ENCODE assay signal across 15 mouse cellular contexts in genomic region chr10:41962725-41963124, GRCm38 (mm10). TPM values are rescaled to one million over a fixed set of nuclear protein-coding genes. Genes with fewer than 3 reads are reported as not detected.
A peak's percentile ranks its signal among the peaks of the same experiment; 100 is the strongest.
DNase-seq lines count a peak whose midpoint lies in the region; ATAC-seq and TF ChIP-seq lines count a peak whose summit lies in the region.
"Had no signal": no experiment of that assay in that cellular context is flagged by ENCODE, and none has a peak within 500 bp of the region (broad histone marks: within the 10 kb centered on the region; RNA-seq: fewer than 3 reads in every experiment).

No protein-coding gene starts in this region.

- WGBS in hindbrain, embryonic 10.5 days: 68% methylated on average over 4 of the region's 4 CpGs
- WGBS in hindbrain, embryonic 13.5 days: 35% methylated on average over 4 of the region's 4 CpGs

- no peak for ATAC-seq in hindbrain, embryonic 13.5 days (ENCODE audit: low FRiP score)
- peak; percentile 23; the same call in 1 of the 2 replicates for ATAC-seq in megakaryocyte progenitor cell, adult 5-6 weeks (replicated peaks; ENCODE audit: poor library complexity)
- ATAC-seq: intestine, embryonic 16.5 days had no signal

- peak overlapping the region; percentile 35; the same call in 1 of the 2 replicates for H3K27ac ChIP-seq in hindbrain, embryonic 10.5 days
- H3K27ac ChIP-seq in hindbrain, embryonic 13.5 days: no peak overlapping the region
- H3K27ac ChIP-seq in CH12.LX (ENCODE audit: insufficient read depth, low read depth): no peak overlapping the region
- H3K27ac ChIP-seq: embryonic facial prominence, embryonic 10.5 days; macrophage; stomach, embryonic 15.5 days had no signal

- TF ChIP-seq RAD21 in CH12.LX (IDR thresholded peaks at IDR 0.05; ENCODE audit: low read depth, low read length): peak; percentile 27

- in situ Hi-C loops in CH12.LX (cut with MboI; ENCODE audit: low pct_ligation_motif_present, low pct_unique_long_range_greater_than_20kb, low sequenced_read_pairs): loop anchor here (25.0 kb wide), 1 partner anchor 450 kb away; the partner anchor contains the start of gene Cd164

- peak in 1 of 2 experiments; percentile 20; a peak in 1 of 4 replicates for TF ChIP-seq CTCF in CH12.LX (conservative IDR thresholded peaks at IDR 0.05 in 1 of 2, IDR thresholded peaks at IDR 0.05 in 1 of 2; ENCODE audit: low read depth in 2 of 2, low read length in 2 of 2)

- no peak for TF ChIP-seq POLR2A in CH12.LX (IDR thresholded peaks at IDR 0.05; ENCODE audit: low read depth, low read length)

- H3K36me3 ChIP-seq in hindbrain, embryonic 10.5 days: no peaks in the 10 kb centered on the region
- H3K36me3 ChIP-seq in hindbrain, embryonic 13.5 days: no peaks in the 10 kb centered on the region
- H3K36me3 ChIP-seq in CH12.LX (replicated peaks in 1 of 2; ENCODE audit: control insufficient read depth in 1 of 2, insufficient read depth in 1 of 2, low read length in 1 of 2): peaks cover 0 to 5% of the 10 kb centered on the region in 2 experiments
- H3K36me3 ChIP-seq: embryonic facial prominence, embryonic 10.5 days; stomach, embryonic 15.5 days had no signal

- H3K4me2 ChIP-seq in hindbrain, embryonic 13.5 days: no peak overlapping the region
- no peak overlapping the region for H3K4me2 ChIP-seq in CH12.LX (ENCODE audit: insufficient read depth, low read depth, poor library complexity, severe bottlenecking)
- H3K4me2 ChIP-seq: stomach, embryonic 15.5 days had no signal

- peak; percentile 73 for TF ChIP-seq EP300 in CH12.LX (IDR thresholded peaks at IDR 0.05; ENCODE audit: low read length)

- dilution Hi-C loops in CH12.LX (cut with MboI; ENCODE audit: extremely low pct_ligation_motif_present, extremely low pct_unique_long_range_greater_than_20kb, low sequenced_read_pairs): no loop called here

- no peaks in the 10 kb centered on the region for H3K79me2 ChIP-seq in CH12.LX (replicated peaks; ENCODE audit: control insufficient read depth, extremely low read depth, insufficient read depth, poor library complexity, severe bottlenecking)

- H3K4me3 ChIP-seq in hindbrain, embryonic 10.5 days: no peak overlapping the region
- H3K4me3 ChIP-seq in hindbrain, embryonic 13.5 days: no peak overlapping the region
- no peak overlapping the region for H3K4me3 ChIP-seq in CH12.LX (replicated peaks in 1 of 3; ENCODE audit: low read depth in 2 of 3, low read length in 2 of 3, poor library complexity in 1 of 3)
- H3K4me3 ChIP-seq: embryonic facial prominence, embryonic 10.5 days; erythroblast, embryonic 14.5 days; stomach, embryonic 15.5 days had no signal

- peak; percentile 14 for DNase-seq in hindbrain, embryonic 10.5 days (ENCODE audit: low spot score)
- DNase-seq in CH12.LX (ENCODE audit: extremely low read depth): peak; percentile 94
- peak; percentile 44 to 51 for DNase-seq in spleen, adult 18-20 months
- no peak for DNase-seq in MN1 (ENCODE audit: low spot score)
- no peak for DNase-seq in ovary, postnatal 10 days (ENCODE audit: low spot score)
- DNase-seq: adrenal gland, postnatal 14 days; cerebellum, adult 9-10 months; heart, postnatal 14 days had no signal

- no peaks in the 10 kb centered on the region for H3K27me3 ChIP-seq in hindbrain, embryonic 10.5 days (ENCODE audit: insufficient read depth, poor library complexity, severe bottlenecking)
- H3K27me3 ChIP-seq in hindbrain, embryonic 13.5 days: no peaks in the 10 kb centered on the region
- no peaks in the 10 kb centered on the region for H3K27me3 ChIP-seq in CH12.LX (replicated peaks)
- H3K27me3 ChIP-seq: stomach, embryonic 15.5 days had no signal

- 0 out of 2 replicates have a peak, but pooled peaks cover 4% of the 10 kb centered on the region for H3K9me3 ChIP-seq in hindbrain, embryonic 10.5 days
- no peaks in the 10 kb centered on the region for H3K9me3 ChIP-seq in hindbrain, embryonic 13.5 days
- peaks cover 5% of the 10 kb centered on the region for H3K9me3 ChIP-seq in CH12.LX (replicated peaks; ENCODE audit: low read length)
- H3K9me3 ChIP-seq: embryonic facial prominence, embryonic 10.5 days; stomach, embryonic 15.5 days had no signal

- no peak overlapping the region for H3K9ac ChIP-seq in hindbrain, embryonic 13.5 days
- no peak overlapping the region for H3K9ac ChIP-seq in CH12.LX (ENCODE audit: insufficient read depth, low read depth)
- H3K9ac ChIP-seq: stomach, embryonic 15.5 days had no signal

- H3K4me1 ChIP-seq in hindbrain, embryonic 10.5 days (replicated peaks): peaks cover 8% of the 10 kb centered on the region; the same call in 1 of the 2 replicates
- H3K4me1 ChIP-seq in hindbrain, embryonic 13.5 days (replicated peaks): no peaks in the 10 kb centered on the region; the same call in 1 of the 2 replicates
- peaks cover 4 to 24% of the 10 kb centered on the region in 2 experiments for H3K4me1 ChIP-seq in CH12.LX (ENCODE audit: control insufficient read depth in 1 of 2, insufficient read depth in 2 of 2)
- H3K4me1 ChIP-seq: stomach, embryonic 15.5 days had no signal

TF ChIP-seq in CH12.LX, 34 proteins besides CTCF, POLR2A, EP300 and RAD21:
- TF ChIP-seq UBTF (IDR thresholded peaks at IDR 0.05; ENCODE audit: low read depth, low read length) (no peak), RCOR1 (conservative IDR thresholded peaks at IDR 0.05; ENCODE audit: low read depth, low read length) (no peak), NELFE (IDR thresholded peaks at IDR 0.05; ENCODE audit: low read depth, low read length) (no peak), MAZ (IDR thresholded peaks at IDR 0.05; ENCODE audit: low read depth, low read length) (0 out of 2 replicates have a peak, but pooled peaks have one; percentile 30), SIN3A (IDR thresholded peaks at IDR 0.05; ENCODE audit: low read length) (no peak), MAFK (IDR thresholded peaks at IDR 0.05; ENCODE audit: insufficient replicate concordance, low read length) (no peak), MEF2A (IDR thresholded peaks at IDR 0.05; ENCODE audit: borderline replicate concordance, low read depth, low read length) (no peak; the same call in 1 of the 2 replicates), ZMIZ1 (IDR thresholded peaks at IDR 0.05; ENCODE audit: low read depth, low read length) (no peak), IRF4 (IDR thresholded peaks at IDR 0.05; ENCODE audit: low read depth, low read length) (peak; percentile 50; the same call in 1 of the 2 replicates), E2F4 (IDR thresholded peaks at IDR 0.05; ENCODE audit: insufficient replicate concordance, low read depth, low read length) (no peak), CHD1 (IDR thresholded peaks at IDR 0.05; ENCODE audit: low read depth, low read length) (no peak), MXI1 (IDR thresholded peaks at IDR 0.05; ENCODE audit: low read depth, low read length) (peak; percentile 65; the same call in 1 of the 2 replicates), ZNF384 (IDR thresholded peaks at IDR 0.05; ENCODE audit: low read depth, low read length) (no peak), ZKSCAN1 (IDR thresholded peaks at IDR 0.05; ENCODE audit: borderline replicate concordance, low read depth, low read length) (no peak), BHLHE40 (IDR thresholded peaks at IDR 0.05; ENCODE audit: low read depth, low read length) (no peak), CHD2 (IDR thresholded peaks at IDR 0.05; ENCODE audit: low read length) (no peak), PAX5 (IDR thresholded peaks at IDR 0.05; ENCODE audit: low read length) (no peak), USF2 (conservative IDR thresholded peaks at IDR 0.05; ENCODE audit: low read depth, low read length) (no peak), ZC3H11A (IDR thresholded peaks at IDR 0.05; ENCODE audit: low read depth, low read length) (no peak), JUN (IDR thresholded peaks at IDR 0.05; ENCODE audit: insufficient read depth, low read depth, low read length) (no peak; the same call in 1 of the 2 replicates), JUND (conservative IDR thresholded peaks at IDR 0.05; ENCODE audit: low read depth, low read length) (no peak), TBP (conservative IDR thresholded peaks at IDR 0.05; ENCODE audit: low read depth, low read length) (no peak), ETS1 (conservative IDR thresholded peaks at IDR 0.05; ENCODE audit: low read depth, low read length) (peak; percentile 73), POLR2AphosphoS2 (IDR thresholded peaks at IDR 0.05; ENCODE audit: low read depth, low read length) (no peak), TCF12 (IDR thresholded peaks at IDR 0.05; ENCODE audit: low read depth, low read length) (no peak), HCFC1 (IDR thresholded peaks at IDR 0.05; ENCODE audit: low read depth, low read length) (no peak), MYC (IDR thresholded peaks at IDR 0.05; ENCODE audit: low read depth, low read length) (peak; percentile 94), ELF1 (IDR thresholded peaks at IDR 0.05; ENCODE audit: low read depth, low read length) (no peak), GABPA (IDR thresholded peaks at IDR 0.05; ENCODE audit: insufficient replicate concordance, low read depth, low read length) (no peak), NRF1 (IDR thresholded peaks at IDR 0.05; ENCODE audit: low read depth, low read length) (no peak), USF1 (IDR thresholded peaks at IDR 0.05; ENCODE audit: low read depth, low read length) (no peak), KAT2A (IDR thresholded peaks at IDR 0.05; ENCODE audit: insufficient replicate concordance, low read length) (no peak), SMC3 (IDR thresholded peaks at IDR 0.05; ENCODE audit: low read depth, low read length) (no peak), MAX (IDR thresholded peaks at IDR 0.05; ENCODE audit: low read length) (peak; percentile 82)

RNA-seq across cellular contexts. Expression of gene Armc2, which starts 55.5 kb away (rescaled TPM):
- polyA plus RNA-seq in hindbrain, embryonic 10.5 days (2016; fragmentation: Nextera tagmentation; extraction: Ambion mirVana): 2.6 and 3.5 TPM in 2 replicates
- polyA plus RNA-seq in hindbrain, embryonic 13.5 days (2015; fragmentation: Nextera tagmentation; extraction: Ambion mirVana): 7.0 and 7.1 TPM in 2 replicates
- 0.34 and 0.71 TPM in 2 replicates for total RNA-seq in CH12.LX (2012; rRNA removed)
- 0.66 and 0.90 TPM in 2 replicates for total RNA-seq in CH12.LX (2014; rRNA removed)
- 0.79 and 0.99 TPM in 2 replicates for polyA plus RNA-seq in CH12.LX (2012; ENCODE audit: insufficient read length, low read depth)
- total RNA-seq in megakaryocyte progenitor cell, adult 5-6 weeks (2015): 0.85 and 1.7 TPM in 2 replicates
- total RNA-seq in megakaryocyte progenitor cell, adult 5-6 weeks (2017): 0.46 TPM in 1 of 2 replicates, not detected in the other
- polyA plus RNA-seq: erythroblast, embryonic 14.5 days had no signal

Comparison
In these comparisons a context has a peak if more than half of its experiments do, and no peak if none do; other contexts are left out.
1. DNase-seq: peak in hindbrain, embryonic 10.5 days (single experiment), CH12.LX (single experiment) and spleen, adult 18-20 months (2 of 2); none in MN1 (single experiment) and ovary, postnatal 10 days (single experiment).